Mouse (Mus musculus) myocyte (in vitro differentiated cells): ENCODE measurements around the gene Tomm7.

ENCODE experiments used
- CEBPB ChIP-seq: IDR thresholded peaks from 2 replicates; pipeline ENCODE4 v1.6.1; 2011; ENCODE audit warnings: mild to moderate bottlenecking, moderate library complexity; ENCODE audit not compliant: poor library complexity, insufficient read depth, severe bottlenecking
- E2F4 ChIP-seq: IDR thresholded peaks from one replicate; pipeline ENCODE4 v1.6.1; 2011; ENCODE audit warnings: mild to moderate bottlenecking, control low read depth, moderate library complexity; ENCODE audit not compliant: insufficient read depth
- MAX ChIP-seq: IDR thresholded peaks from one replicate; pipeline ENCODE4 v1.6.1; 2011; ENCODE audit warnings: low read depth, mild to moderate bottlenecking, control low read depth
- MYOD1 ChIP-seq, 3 experiments: IDR thresholded peaks; one replicate each; pipeline ENCODE4 v1.6.1; 2011; ENCODE audit warnings: control low read depth in 2 of 3, low read depth in 2 of 3, mild to moderate bottlenecking in 2 of 3, moderate library complexity in 1 of 3; ENCODE audit not compliant: insufficient read length in 2 of 3, control insufficient read depth in 1 of 3
- MYOG ChIP-seq, 3 experiments: IDR thresholded peaks; one replicate each; pipeline ENCODE4 v1.6.1; 2011; ENCODE audit warnings: control low read depth in 2 of 3, low read depth in 2 of 3, mild to moderate bottlenecking in 2 of 3; ENCODE audit not compliant: insufficient read length in 2 of 3, control insufficient read depth in 1 of 3, insufficient read depth in 1 of 3
- POLR2A ChIP-seq: IDR thresholded peaks from one replicate; pipeline ENCODE4 v1.6.1; 2011; ENCODE audit warnings: low read depth, mild to moderate bottlenecking, control low read depth, moderate library complexity; ENCODE audit not compliant: insufficient read length
- POLR2AphosphoS2 ChIP-seq: IDR thresholded peaks from one replicate; pipeline ENCODE4 v1.6.1; 2011; ENCODE audit warnings: low read depth, control low read depth; ENCODE audit not compliant: insufficient read length
- REST ChIP-seq: IDR thresholded peaks from one replicate; pipeline ENCODE4 v1.6.1; 2011; ENCODE audit warnings: mild to moderate bottlenecking, control low read depth, moderate library complexity; ENCODE audit not compliant: insufficient read depth, insufficient read length
- SRF ChIP-seq: IDR thresholded peaks from one replicate; pipeline ENCODE4 v1.6.1; 2011; ENCODE audit warnings: low read depth; ENCODE audit not compliant: control insufficient read depth, insufficient read length
- TCF12 ChIP-seq: IDR thresholded peaks from one replicate; pipeline ENCODE4 v1.6.1; 2011; ENCODE audit warnings: mild to moderate bottlenecking, control low read depth; ENCODE audit not compliant: poor library complexity, insufficient read depth, severe bottlenecking
- TCF3 ChIP-seq: IDR thresholded peaks from one replicate; pipeline ENCODE4 v1.6.1; 2011; ENCODE audit warnings: low read depth, control low read depth; ENCODE audit not compliant: insufficient read length
- USF1 ChIP-seq: IDR thresholded peaks from one replicate; pipeline ENCODE4 v1.6.1; 2011; ENCODE audit warnings: low read depth, mild to moderate bottlenecking, control low read depth, moderate library complexity

- TF ChIP-seq POLR2A (no peak), TCF3 (no peak), USF1 (no peak), POLR2AphosphoS2 (no peak), MYOD1 (IDR thresholded peaks at IDR 0.05; ENCODE audit: control insufficient read depth in 1 of 3, insufficient read length in 2 of 3, low read depth in 2 of 3) (no peak), MAX (no peak), TCF12 (no peak), E2F4 (no peak), REST (no peak), CEBPB (no peak), SRF (no peak), MYOG (IDR thresholded peaks at IDR 0.05; ENCODE audit: control insufficient read depth in 1 of 3, insufficient read depth in 1 of 3, insufficient read length in 2 of 3, low read depth in 2 of 3) (no peak)
These were observed 5.8 kb downstream of the Tomm7 start for GRCm38 (mm10) chr5:23838158-23838557.
